Mouse (Mus musculus) erythroblast, embryonic 14.5 days (primary cell): ENCODE data around the gene Rab34. TPM values are rescaled to one million over a fixed set of nuclear protein-coding genes. Genes with fewer than 3 reads are reported as not detected.

Experiments
- H3K27me3 ChIP-seq: 2 replicates; pipeline ENCODE4 v1.6.1; 2012; ENCODE audit warnings: inconsistent platforms; ENCODE audit not compliant: control insufficient read depth
- H3K36me3 ChIP-seq: 2 replicates; pipeline ENCODE4 v1.6.1; 2012; ENCODE audit warnings: mild to moderate bottlenecking, inconsistent platforms; ENCODE audit not compliant: control insufficient read depth
- H3K4me1 ChIP-seq: 2 replicates; pipeline ENCODE4 v1.6.1; 2012; ENCODE audit warnings: inconsistent platforms; ENCODE audit not compliant: control insufficient read depth
- H3K4me3 ChIP-seq: replicated peaks from 2 replicates; pipeline ENCODE3; 2012; ENCODE audit warnings: moderate library complexity, mild to moderate bottlenecking, inconsistent platforms
- H3K9me3 ChIP-seq: 2 replicates; pipeline ENCODE4 v1.6.1; 2012; ENCODE audit warnings: low read length, inconsistent platforms, mixed read lengths; ENCODE audit not compliant: control insufficient read depth
- GATA1 ChIP-seq: IDR thresholded peaks from 2 replicates; pipeline ENCODE4 v1.6.1; 2012; ENCODE audit warnings: low read length, inconsistent platforms, mixed read lengths
- TAL1 ChIP-seq: IDR thresholded peaks from 3 replicates; pipeline ENCODE4 v1.6.1; 2012; ENCODE audit warnings: low read length, inconsistent platforms, mixed read lengths
- polyA plus RNA-seq: library from polyadenylated mRNA; stranded (reverse); fragments of >175 nt; gene quantifications from 2 replicates; pipeline ENCODE4 v1.2.3, GENCODE M21; 2012

Gene Rab34
- polyA plus RNA-seq, 1 experiment, result 0.13 TPM

DNA sequence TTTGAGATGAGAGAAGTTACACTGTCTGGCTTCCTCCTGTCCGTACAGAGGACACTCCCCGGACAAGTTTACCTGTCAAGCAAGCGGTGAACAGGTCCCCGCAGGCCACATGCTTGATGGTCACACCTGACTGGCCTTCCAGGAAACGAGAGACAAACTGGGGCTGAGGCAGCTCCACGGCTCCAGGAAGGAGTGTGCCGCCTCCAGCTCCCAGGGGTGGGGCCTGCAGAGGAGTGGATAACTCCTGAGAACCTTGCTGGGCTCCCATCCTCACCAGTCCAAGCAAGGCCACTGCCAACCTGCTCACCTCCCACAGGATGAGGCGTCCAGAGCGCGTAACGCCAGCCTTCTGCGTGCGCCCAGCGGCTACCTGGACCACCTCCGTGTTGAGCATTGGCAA, 17.9 kb upstream of the Rab34 start:
- TF ChIP-seq TAL1 (no peak), GATA1 (no peak)
- no peaks in the 10 kb centered on the region for H3K27me3 ChIP-seq
- H3K36me3 ChIP-seq, result peaks cover 47% of the 10 kb centered on the region
- H3K9me3 ChIP-seq, result no peaks in the 10 kb centered on the region
- H3K4me3 ChIP-seq, result peak overlapping the region; percentile 14
- H3K4me1 ChIP-seq, result peaks cover 90% of the 10 kb centered on the region

DNA sequence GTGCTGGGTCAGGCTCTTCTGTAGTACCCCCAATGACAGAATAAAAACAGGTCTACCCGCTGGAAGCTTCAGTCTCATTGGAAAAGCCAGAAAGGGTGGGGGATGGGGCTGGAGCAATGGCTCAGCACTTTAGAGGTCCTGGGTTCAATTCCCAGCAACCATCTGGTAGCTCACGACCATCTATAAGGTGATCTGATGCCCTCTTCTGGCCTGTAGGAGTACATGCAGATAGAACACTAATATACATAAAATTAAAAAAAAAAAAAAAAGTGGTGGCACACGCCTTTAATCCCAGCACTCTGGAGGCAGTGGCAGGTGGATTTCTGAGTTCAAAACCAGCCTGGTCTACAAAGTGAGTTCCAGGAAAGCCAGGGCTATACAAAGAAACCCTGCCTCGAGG, 16.9 kb upstream of the Rab34 start:
- H3K9me3 ChIP-seq, result no peaks in the 10 kb centered on the region
- H3K4me3 ChIP-seq, result no peak overlapping the region
- H3K4me1 ChIP-seq, result peaks cover 88% of the 10 kb centered on the region
- no peaks in the 10 kb centered on the region for H3K27me3 ChIP-seq
- peaks cover 44% of the 10 kb centered on the region for H3K36me3 ChIP-seq
- TF ChIP-seq GATA1 (no peak), TAL1 (no peak)

DNA sequence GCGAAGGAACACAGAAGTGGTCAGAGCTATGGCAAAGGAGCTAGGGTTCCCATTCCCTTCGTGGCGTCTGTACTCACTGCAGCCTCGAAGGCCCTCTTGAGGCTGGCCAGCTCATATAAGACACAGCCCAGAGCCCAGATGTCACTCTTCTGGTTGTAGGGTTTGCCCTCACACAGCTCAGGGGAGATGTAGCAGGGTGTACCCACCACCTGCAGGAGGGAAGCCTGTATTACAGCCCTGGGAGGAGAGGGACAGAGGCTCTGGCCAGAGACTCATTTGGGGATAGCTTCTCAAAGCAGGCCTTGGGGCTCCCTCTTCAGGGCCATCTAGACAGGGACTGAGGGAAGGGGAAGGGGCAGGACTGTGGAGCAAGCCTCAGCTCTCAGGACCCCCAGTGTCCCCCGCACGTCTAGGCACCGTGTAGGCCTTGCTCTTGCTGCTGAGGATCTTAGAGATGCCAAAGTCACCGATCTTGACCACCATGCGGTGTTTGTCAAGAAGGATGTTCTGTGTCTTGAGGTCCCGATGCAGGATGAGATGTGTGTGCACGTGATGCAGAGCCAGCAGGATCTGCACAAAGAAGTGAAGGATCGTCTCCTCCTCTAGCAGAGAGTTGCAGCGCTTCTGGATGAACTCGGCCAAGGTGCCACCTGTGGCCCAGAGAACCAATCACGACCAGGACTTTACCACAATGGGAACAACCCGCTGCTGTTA, 16.0 kb upstream of the Rab34 start:
- no peaks in the 10 kb centered on the region for H3K9me3 ChIP-seq
- no peaks in the 10 kb centered on the region for H3K27me3 ChIP-seq
- TF ChIP-seq GATA1 (no peak), TAL1 (no peak)
- no peak overlapping the region for H3K4me3 ChIP-seq
- peaks cover 79% of the 10 kb centered on the region for H3K4me1 ChIP-seq
- peaks cover 37% of the 10 kb centered on the region for H3K36me3 ChIP-seq

DNA sequence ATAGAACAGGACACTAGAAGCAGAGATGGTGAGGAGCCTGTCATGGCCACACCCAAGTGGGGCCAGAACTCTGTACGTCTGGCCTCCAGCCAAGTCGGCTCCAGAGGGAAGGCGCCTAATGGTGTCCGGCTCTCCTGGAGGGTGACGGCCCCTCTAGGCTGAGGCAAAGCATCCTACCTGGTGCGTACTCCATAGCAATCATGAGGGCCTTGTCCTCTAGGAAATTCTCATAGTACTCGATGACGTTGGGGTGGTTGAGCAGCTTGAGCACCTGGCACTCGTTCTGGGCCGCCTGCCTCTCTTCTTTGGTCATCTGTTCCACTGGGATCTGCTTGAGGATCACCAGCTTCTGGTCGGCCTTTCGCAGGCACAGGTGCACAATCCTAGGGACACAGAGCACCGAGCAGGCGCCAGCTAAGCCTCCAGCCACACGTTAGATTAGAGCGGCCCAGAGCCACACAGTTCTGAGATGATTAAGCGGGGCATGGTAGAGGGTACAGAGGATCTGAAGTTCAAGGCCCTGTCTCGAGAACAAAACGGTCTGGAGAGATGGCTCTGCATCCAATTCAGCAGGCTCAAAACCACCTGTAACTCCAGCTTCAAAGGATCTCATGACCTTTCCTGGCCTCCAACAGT, 15.4 kb upstream of the Rab34 start:
- TF ChIP-seq TAL1 (no peak), GATA1 (no peak)
- Histone ChIP-seq H3K9me3 (no peaks in the 10 kb centered on the region), H3K4me1 (peaks cover 79% of the 10 kb centered on the region), H3K36me3 (peaks cover 30% of the 10 kb centered on the region), H3K27me3 (no peaks in the 10 kb centered on the region), H3K4me3 (no peak overlapping the region)

DNA sequence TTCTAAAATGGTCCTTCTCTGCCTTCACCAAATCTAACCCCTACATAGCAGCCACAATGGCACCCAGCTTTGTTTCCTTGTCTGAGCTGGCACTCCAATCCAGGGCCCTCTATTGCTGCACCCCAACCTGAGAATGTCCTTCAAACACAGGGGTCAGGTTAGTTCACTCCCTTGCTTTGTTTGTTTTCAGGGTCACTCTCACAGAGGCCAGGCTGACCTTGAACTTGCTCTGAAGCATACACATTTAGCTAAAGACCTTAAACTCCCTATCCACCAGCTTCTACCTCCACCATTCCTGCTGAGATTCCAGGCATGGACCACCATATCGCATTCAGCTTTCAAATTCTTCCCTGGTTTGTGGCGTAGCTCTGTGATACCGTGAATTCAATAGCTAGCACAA, 13.7 kb upstream of the Rab34 start:
- no peaks in the 10 kb centered on the region for H3K9me3 ChIP-seq
- peaks cover 73% of the 10 kb centered on the region for H3K4me1 ChIP-seq
- H3K4me3 ChIP-seq, result no peak overlapping the region
- peaks cover 37% of the 10 kb centered on the region for H3K36me3 ChIP-seq
- TF ChIP-seq GATA1, result no peak
- TF ChIP-seq TAL1, result no peak
- no peaks in the 10 kb centered on the region for H3K27me3 ChIP-seq

DNA sequence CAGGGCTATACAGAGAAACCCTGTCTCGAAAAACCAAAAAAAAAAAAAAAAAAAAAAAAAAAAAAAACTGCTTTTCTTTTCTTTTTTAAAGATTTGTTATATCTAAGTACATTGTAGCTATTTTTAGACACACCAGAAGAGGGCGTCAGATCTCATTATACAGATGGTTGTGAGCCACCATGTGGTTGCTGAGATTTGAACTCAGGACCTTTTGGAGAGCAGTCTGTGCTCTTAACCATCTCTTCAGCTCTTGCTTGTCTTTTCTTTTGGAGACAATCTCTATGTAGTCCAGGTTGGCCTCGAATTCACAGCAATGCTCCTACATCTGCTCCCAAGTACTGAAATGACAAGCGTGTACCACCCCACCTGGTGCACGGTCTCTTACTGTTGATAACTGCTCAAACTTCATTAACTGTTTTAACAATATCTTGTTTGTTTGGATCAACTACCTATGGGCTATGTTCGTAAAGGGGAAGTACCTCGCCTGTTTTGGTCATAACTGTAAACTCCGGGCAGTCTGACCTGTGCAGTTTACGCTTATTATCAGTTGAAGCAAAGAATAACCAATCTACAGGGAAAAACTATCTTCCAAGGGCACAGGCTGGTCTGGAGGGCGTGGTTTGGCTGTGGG, 12.3 kb upstream of the Rab34 start:
- H3K36me3 ChIP-seq, result peaks cover 43% of the 10 kb centered on the region
- TF ChIP-seq GATA1, result no peak
- H3K27me3 ChIP-seq, result no peaks in the 10 kb centered on the region
- H3K4me3 ChIP-seq, result peak overlapping the region; percentile 88
- no peaks in the 10 kb centered on the region for H3K9me3 ChIP-seq
- H3K4me1 ChIP-seq, result peaks cover 73% of the 10 kb centered on the region

DNA sequence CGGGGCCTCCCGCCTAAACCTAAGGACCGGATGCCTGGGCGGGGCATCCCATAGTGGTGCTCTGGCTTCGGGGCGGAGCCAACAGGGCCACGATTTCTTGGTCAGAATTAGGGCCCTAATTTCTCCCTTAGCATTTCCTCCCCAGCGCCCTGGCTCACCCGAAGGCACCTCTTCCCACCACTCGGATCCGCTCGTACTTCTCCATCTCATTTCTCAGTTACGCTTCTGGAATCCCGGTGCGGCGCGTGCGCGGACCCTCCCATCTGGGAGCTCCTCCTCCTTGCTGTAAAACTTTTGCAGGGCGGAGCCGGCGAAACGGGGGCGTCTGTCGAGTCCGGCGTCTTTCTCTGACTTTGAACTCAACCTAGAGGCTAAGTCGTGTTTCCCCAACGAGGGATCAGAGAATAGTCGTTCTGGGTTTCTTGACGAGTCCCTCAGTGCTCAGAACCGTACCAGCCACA, 11.8 kb upstream of the Rab34 start, which contains the start of the genes Nek8 and Tlcd1:
Gene Nek8 (minus strand): TSS at position 274 of the 461 bp plus-strand sequence.
Gene Tlcd1 (plus strand): TSS at position 310 of the 461 bp plus-strand sequence.
- Histone ChIP-seq H3K4me3 (peak within 1 kb of the TSS; percentile 88), H3K9me3 (no peaks in the 10 kb centered on the region), H3K27me3 (no peaks in the 10 kb centered on the region), H3K4me1 (peaks cover 75% of the 10 kb centered on the region), H3K36me3 (peaks cover 44% of the 10 kb centered on the region)
- TF ChIP-seq TAL1 (no peak), GATA1 (no peak)

DNA sequence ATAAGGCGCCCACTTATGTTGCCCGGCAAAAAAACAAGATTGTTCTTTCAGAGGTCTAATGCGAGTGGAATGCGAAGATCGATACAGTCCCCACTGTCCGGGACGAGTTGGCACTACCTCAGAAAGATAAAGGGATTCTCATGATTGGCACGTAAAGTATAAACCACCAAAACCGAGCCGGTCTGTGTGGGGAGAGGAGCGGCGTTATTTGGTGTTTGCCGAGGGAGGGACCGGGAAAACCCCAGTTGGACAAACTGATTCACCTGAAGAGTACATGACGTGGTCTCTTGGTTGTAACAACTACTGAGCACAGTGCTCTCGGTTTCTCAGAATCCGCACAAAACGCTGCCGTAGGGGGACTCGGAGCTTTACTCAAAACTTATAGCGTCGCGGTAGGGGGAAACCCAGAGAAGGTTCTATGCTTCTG, 11.3 kb upstream of the Rab34 start:
- no peak for TF ChIP-seq GATA1
- TF ChIP-seq TAL1, result no peak
- H3K4me1 ChIP-seq, result peaks cover 77% of the 10 kb centered on the region

DNA sequence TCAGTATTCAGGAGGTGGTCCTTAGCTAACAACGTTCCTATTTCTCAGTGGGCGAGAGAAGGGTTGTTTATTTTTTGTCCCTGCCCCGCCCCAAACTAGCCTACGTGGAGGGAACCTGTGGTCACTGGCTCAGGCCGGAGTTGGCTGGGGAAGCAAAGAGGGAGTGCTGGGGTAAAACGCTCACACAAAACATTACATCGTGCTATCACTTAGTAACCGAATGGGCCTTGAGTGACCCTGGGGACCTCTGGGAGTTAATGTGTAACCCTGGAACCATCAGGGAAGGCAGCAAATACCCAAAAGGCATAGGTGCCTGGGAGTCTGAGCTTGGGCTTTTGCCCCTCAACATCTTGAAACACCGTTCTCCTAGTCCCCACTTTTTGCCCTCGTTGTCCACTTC, 10.8 kb upstream of the Rab34 start:
- TF ChIP-seq GATA1, result no peak
- TF ChIP-seq TAL1, result no peak
- H3K27me3 ChIP-seq, result no peaks in the 10 kb centered on the region
- peaks cover 45% of the 10 kb centered on the region for H3K36me3 ChIP-seq
- H3K4me3 ChIP-seq, result peak overlapping the region; percentile 88
- peaks cover 77% of the 10 kb centered on the region for H3K4me1 ChIP-seq
- no peaks in the 10 kb centered on the region for H3K9me3 ChIP-seq

More for the DNA sequence above, 11.3 kb upstream of the Rab34 start:
- H3K27me3 ChIP-seq, result no peaks in the 10 kb centered on the region
- peaks cover 45% of the 10 kb centered on the region for H3K36me3 ChIP-seq
- no peaks in the 10 kb centered on the region for H3K9me3 ChIP-seq
- peak overlapping the region; percentile 88 for H3K4me3 ChIP-seq
